ENCODE assay signal across 10 mouse cellular contexts in genomic region chr16:57611768-57612167, GRCm38 (mm10). TPM values are rescaled to one million over a fixed set of nuclear protein-coding genes. Genes with fewer than 3 reads are reported as not detected.
DNase-seq lines count a peak whose midpoint lies in the region; ATAC-seq lines count a peak whose summit lies in the region.
"Had no signal": no experiment of that assay in that cellular context is flagged by ENCODE, and none has a peak within 500 bp of the region (broad histone marks: within the 10 kb centered on the region; RNA-seq: fewer than 3 reads in every experiment).

No protein-coding gene starts in this region.

- ATAC-seq in CD4-positive, CD25-positive, alpha-beta regulatory T cell, adult 4 months: peak; percentile 69

- no peaks in the 10 kb centered on the region for H3K36me3 ChIP-seq in splenic B cell, adult 2 months (ENCODE audit: control insufficient read depth, insufficient read depth, low read length, poor library complexity, severe bottlenecking)
- H3K36me3 ChIP-seq: embryonic facial prominence, embryonic 15.5 days; limb, embryonic 12.5 days had no signal

- peaks cover 1% of the 10 kb centered on the region; the same call in 1 of the 2 replicates for H3K27me3 ChIP-seq in splenic B cell, adult 2 months (ENCODE audit: control insufficient read depth, insufficient read depth, low read length, poor library complexity, severe bottlenecking)
- H3K27me3 ChIP-seq: embryonic facial prominence, embryonic 15.5 days; limb, embryonic 12.5 days had no signal

- DNase-seq in kidney, adult 9 months: peak; percentile 44
- DNase-seq in kidney, adult 11 months: no peak
- DNase-seq in 3T3-L1 (ENCODE audit: low read depth, low spot score): peak; percentile 82
- peak; percentile 35 for DNase-seq in c-Kit-positive CD71-positive TER-119-positive erythroid progenitor cells, embryonic 14.5 days (ENCODE audit: low spot score)
- DNase-seq in kidney, postnatal 4 days: peak; percentile 34 to 39
- DNase-seq in splenic B cell, adult 2 months (ENCODE audit: low read depth, low spot score): peak; percentile 74
- no peak for DNase-seq in urinary bladder, adult 2 months (ENCODE audit: low spot score)

RNA-seq across cellular contexts. Expression of gene Cmss1, which starts 5.1 kb away (rescaled TPM):
- 10 to 100 TPM; 30.3 to 32.9 TPM for polyA plus RNA-seq in CD4-positive, CD25-positive, alpha-beta regulatory T cell, adult 4 months (2017; shearing (Covaris generic))
- polyA plus RNA-seq in urinary bladder, adult 2 months (2012; rRNA removed): 3.6 and 6.4 TPM in 2 replicates

Comparison
In these comparisons a context has a peak if more than half of its experiments do, and no peak if none do; other contexts are left out.
1. DNase-seq: peak in kidney, adult 9 months (single experiment), 3T3-L1 (single experiment), c-Kit-positive CD71-positive TER-119-positive erythroid progenitor cells, embryonic 14.5 days (single experiment), kidney, postnatal 4 days (2 of 2) and splenic B cell, adult 2 months (single experiment); none in kidney, adult 11 months (single experiment) and urinary bladder, adult 2 months (single experiment).